Mouse (Mus musculus) left cerebral cortex, adult 2 months (tissue): ENCODE measurements around the gene Metrn. TPM values are rescaled to one million over a fixed set of nuclear protein-coding genes. Genes with fewer than 3 reads are reported as not detected.

ENCODE experiments used
- DNase-seq, 2 experiments: peaks; one replicate each; pipeline ENCODE4 v3.0.0; 2021 to 2022; ENCODE audit warnings: low spot score in 2 of 2, mixed read lengths in 1 of 2; ENCODE audit errors: extremely low spot score in 1 of 2
- H3K27ac ChIP-seq: fragments of 200-600 bp; 2 replicates; pipeline ENCODE4 v1.8.1; 2022
- H3K4me3 ChIP-seq: fragments of 200-600 bp; 2 replicates; pipeline ENCODE4 v1.8.1; 2022
- CTCF ChIP-seq: fragments of 200-600 bp; IDR thresholded peaks from 2 replicates; pipeline ENCODE4 v1.8.1; 2022; ENCODE audit warnings: antibody characterized with exemption, mild to moderate bottlenecking, moderate library complexity
- intact Hi-C: fragments of 180-260 bp; cut with DNase I; formaldehyde crosslinking; loops from one replicate; pipeline ENCODE4 v1.15.1; 2025
- microRNA-seq, 2 experiments: library from miRNA; unstranded; fragments of <30 nt; microRNA quantifications; one replicate each; pipeline ENCODE4 v1.2.0; 2021
- total RNA-seq, 2 experiments: library from RNA; stranded (reverse); gene quantifications; 2 replicates each; pipeline ENCODE4 v1.2.3; 2021

Gene Metrn
- total RNA-seq, 2 experiments from 2014 or later, result 72.3 to 88.2 TPM

GRCm38 (mm10) chr17:25755086-25755485, 41.9 kb downstream of the Metrn start:
- H3K4me3 ChIP-seq, result no peak overlapping the region
- intact Hi-C loops, result no loop called here
- H3K27ac ChIP-seq, result no peak overlapping the region
- no peak for TF ChIP-seq CTCF
- no peak for DNase-seq

- intact Hi-C loops, result no loop called here
- no peak for TF ChIP-seq CTCF
- Histone ChIP-seq H3K4me3 (no peak within 1 kb of the TSS), H3K27ac (no peak within 1 kb of the TSS)
- no peak for DNase-seq
Measured at GRCm38 (mm10) chr17:25754241-25754640, 42.7 kb downstream of the Metrn start, which contains the start of gene Msln. Msln (minus strand) TSS chr17:25754378.

- intact Hi-C loops, result no loop called here
Measured at GRCm38 (mm10) chr17:25751446-25751845, 45.5 kb downstream of the Metrn start.

GRCm38 (mm10) chr17:25749314-25749713, 47.6 kb downstream of the Metrn start:
- Histone ChIP-seq H3K4me3 (no peak overlapping the region), H3K27ac (no peak overlapping the region)
- intact Hi-C loops, result no loop called here
- no peak for TF ChIP-seq CTCF
- no peak for DNase-seq

More at GRCm38 (mm10) chr17:25751446-25751845, 45.5 kb downstream of the Metrn start:
- H3K4me3 ChIP-seq, result no peak overlapping the region
- DNase-seq, result peak in 1 of 2 experiments; percentile 31
- H3K27ac ChIP-seq, result no peak overlapping the region
- TF ChIP-seq CTCF, result no peak

GRCm38 (mm10) chr17:25748238-25748637, 48.7 kb downstream of the Metrn start:
- DNase-seq, result no peak
- no peak for TF ChIP-seq CTCF
- no peak overlapping the region for H3K27ac ChIP-seq
- no peak overlapping the region for H3K4me3 ChIP-seq
- intact Hi-C loops, result no loop called here

GRCm38 (mm10) chr17:25744311-25744710, 52.6 kb downstream of the Metrn start:
- DNase-seq, result no peak
- TF ChIP-seq CTCF, result no peak
- Histone ChIP-seq H3K4me3 (no peak overlapping the region), H3K27ac (no peak overlapping the region)
- intact Hi-C loops, result no loop called here

GRCm38 (mm10) chr17:25743831-25744230, 53.1 kb downstream of the Metrn start:
- DNase-seq, result no peak
- no peak for TF ChIP-seq CTCF

More at GRCm38 (mm10) chr17:25743831-25744230, 53.1 kb downstream of the Metrn start:
- intact Hi-C loops, result no loop called here
- no peak overlapping the region for H3K27ac ChIP-seq
- no peak overlapping the region for H3K4me3 ChIP-seq

Small RNA genes lying within 50 kb of the gene (microRNA-seq; reads per million reads assigned to microRNA genes)
- gene Gm25083, result 0 reads per million in 2 experiments
- 6.6 to 6.7 reads per million in 2 experiments for gene Mir3082
- 1.9 to 3.7 reads per million in 2 experiments for gene Mir6966

Other genes starting within 250 kb of the Metrn start
- 10 to 100 TPM; 55.3 to 66.9 TPM for gene Sox8, start 226.4 kb downstream of the Metrn start, total RNA-seq
- gene Lmf1, start 218.1 kb downstream of the Metrn start, total RNA-seq, result 10 to 100 TPM; 22.0 to 25.4 TPM
- 100 to 1,000 TPM; 146 to 168 TPM for gene Gng13, start 80.0 kb downstream of the Metrn start, total RNA-seq
- gene Chtf18, start 69.7 kb downstream of the Metrn start, total RNA-seq, result 1 to 10 TPM; 1.3 to 1.4 TPM
- 10 to 100 TPM; 55.6 to 57.4 TPM for gene Rpusd1, start 69.5 kb downstream of the Metrn start, total RNA-seq
- under 1 TPM; 0.45 to 0.47 TPM for gene Mslnl, start 61.1 kb downstream of the Metrn start, total RNA-seq
- gene Msln, start 42.8 kb downstream of the Metrn start, total RNA-seq, result 1 to 10 TPM; 3.1 to 3.9 TPM
- gene Narfl, start 23.4 kb downstream of the Metrn start, total RNA-seq, result 10 to 100 TPM; 32.4 to 33.2 TPM
- gene Haghl, start 11.5 kb downstream of the Metrn start, total RNA-seq, result 100 to 1,000 TPM; 112 to 123 TPM
- not detected for gene Ccdc78, start 10.6 kb downstream of the Metrn start, total RNA-seq
- 10 to 100 TPM; 84.9 to 85.1 TPM for gene Fam173a, start 4.2 kb downstream of the Metrn start, total RNA-seq
- gene AC134908.4, start 1.5 kb downstream of the Metrn start, total RNA-seq, result 1 to 10 TPM in 1 of 2 experiments, not detected in 1; 1.4 TPM
- gene Fbxl16, start 11.9 kb upstream of the Metrn start, total RNA-seq, result 100 to 1,000 TPM; 644 to 656 TPM
- gene Wdr24, start 26.5 kb upstream of the Metrn start, total RNA-seq, result 10 to 100 TPM; 26.8 to 30.9 TPM
- 10 to 100 TPM; 55.1 to 55.6 TPM for gene Jmjd8, start 31.7 kb upstream of the Metrn start, total RNA-seq
- 100 to 1,000 TPM; 162 to 171 TPM for gene Stub1, start 36.3 kb upstream of the Metrn start, total RNA-seq
- gene Rhbdl1, start 40.2 kb upstream of the Metrn start, total RNA-seq, result 10 to 100 TPM; 36.3 to 39.6 TPM
- gene Gm20683, start 44.6 kb upstream of the Metrn start, total RNA-seq, result 10 to 100 TPM; 23.0 to 25.1 TPM
- 100 to 1,000 TPM; 103 to 105 TPM for gene Rhot2, start 47.7 kb upstream of the Metrn start, total RNA-seq
- gene Wdr90, start 64.4 kb upstream of the Metrn start, total RNA-seq, result 10 to 100 TPM; 34.9 to 36.8 TPM
- gene Mcrip2, start 71.6 kb upstream of the Metrn start, total RNA-seq, result 10 to 100 TPM; 17.8 to 25.7 TPM
- gene Mettl26, start 77.9 kb upstream of the Metrn start, total RNA-seq, result 10 to 100 TPM; 37.8 to 38.1 TPM
- 1 to 10 TPM; 1.7 TPM for gene Wfikkn1, start 83.7 kb upstream of the Metrn start, total RNA-seq
- 10 to 100 TPM; 46.4 to 47.2 TPM for gene Rab40c, start 122.6 kb upstream of the Metrn start, total RNA-seq
- gene Pigq, start 147.8 kb upstream of the Metrn start, total RNA-seq, result 100 to 1,000 TPM in 1 of 2 experiments, 10 to 100 TPM in 1; 96.5 to 118 TPM
- gene Nhlrc4, start 147.8 kb upstream of the Metrn start, total RNA-seq, result under 1 TPM; 0.20 to 0.87 TPM
- gene A930017K11Rik, start 155.4 kb upstream of the Metrn start, total RNA-seq, result under 1 TPM; 0.26 to 0.27 TPM
- 10 to 100 TPM; 53.9 to 59.3 TPM for gene Capn15, start 188.7 kb upstream of the Metrn start, total RNA-seq